Comparison of ENCODE assay signal across 13 mouse cellular contexts in the genomic region with DNA sequence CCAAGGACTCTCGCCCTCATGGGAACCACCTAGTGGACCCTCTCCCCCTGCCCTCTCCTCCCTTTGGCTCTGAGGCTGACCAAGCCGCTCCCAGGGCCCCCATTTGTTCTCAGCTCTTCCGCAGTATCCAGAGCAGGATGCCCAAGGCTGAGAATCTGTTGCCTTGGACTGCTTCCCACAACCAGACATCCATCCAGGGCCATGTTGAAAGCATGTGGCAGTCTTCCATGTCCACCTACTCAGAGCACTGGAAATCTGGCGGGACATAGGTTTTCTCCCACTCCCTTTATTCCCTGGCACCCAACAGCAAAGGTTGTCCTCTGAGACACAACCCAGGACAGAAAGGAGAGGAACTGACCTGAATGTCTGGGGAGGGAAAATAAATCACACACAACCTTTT.
DNase-seq lines count a peak whose midpoint lies in the region; ATAC-seq lines count a peak whose summit lies in the region.
"Had no signal": no experiment of that assay in that cellular context is flagged by ENCODE, and none has a peak within 500 bp of the region (broad histone marks: within the 10 kb centered on the region; RNA-seq: fewer than 3 reads in every experiment).

No protein-coding gene starts in this region.

- no peak for DNase-seq in frontal cortex, postnatal 25 days (ENCODE audit: low spot score in 2 of 2)
- DNase-seq in right cerebral cortex, postnatal 10 days (ENCODE audit: low spot score in 2 of 2), result peak; percentile 43 to 63
- no peak for DNase-seq in right cerebral cortex, postnatal 36 days (ENCODE audit: low spot score in 2 of 2)
- DNase-seq in layer of hippocampus, postnatal 14 days (ENCODE audit: low spot score in 2 of 2), result peak; percentile 61 to 86
- no peak for DNase-seq in heart, adult 18-20 months
- DNase-seq: gastrocnemius, postnatal 14 days; heart, postnatal 36 days; lung, adult 18-20 months; midbrain, embryonic 14.5 days; right cerebral cortex, postnatal 14 days had no signal

- ATAC-seq in frontal cortex, adult (ENCODE audit: low TSS enrichment), result peak; percentile 51
- no peak for ATAC-seq in activated CD4-positive, CD25-positive, alpha-beta regulatory T cell, adult 4 months
- ATAC-seq: inflammation-experienced regulatory T-cells, adult 6 months had no signal

Comparison
In these comparisons a context has a peak if more than half of its experiments do, and no peak if none do; other contexts are left out.
1. DNase-seq: peak in right cerebral cortex, postnatal 10 days (2 of 2) and layer of hippocampus, postnatal 14 days (2 of 2); none in frontal cortex, postnatal 25 days (0 of 2), right cerebral cortex, postnatal 36 days (0 of 2) and heart, adult 18-20 months (0 of 2).